Mouse (Mus musculus): ENCODE results near the gene Esrrg.

Gene Esrrg

DNA sequence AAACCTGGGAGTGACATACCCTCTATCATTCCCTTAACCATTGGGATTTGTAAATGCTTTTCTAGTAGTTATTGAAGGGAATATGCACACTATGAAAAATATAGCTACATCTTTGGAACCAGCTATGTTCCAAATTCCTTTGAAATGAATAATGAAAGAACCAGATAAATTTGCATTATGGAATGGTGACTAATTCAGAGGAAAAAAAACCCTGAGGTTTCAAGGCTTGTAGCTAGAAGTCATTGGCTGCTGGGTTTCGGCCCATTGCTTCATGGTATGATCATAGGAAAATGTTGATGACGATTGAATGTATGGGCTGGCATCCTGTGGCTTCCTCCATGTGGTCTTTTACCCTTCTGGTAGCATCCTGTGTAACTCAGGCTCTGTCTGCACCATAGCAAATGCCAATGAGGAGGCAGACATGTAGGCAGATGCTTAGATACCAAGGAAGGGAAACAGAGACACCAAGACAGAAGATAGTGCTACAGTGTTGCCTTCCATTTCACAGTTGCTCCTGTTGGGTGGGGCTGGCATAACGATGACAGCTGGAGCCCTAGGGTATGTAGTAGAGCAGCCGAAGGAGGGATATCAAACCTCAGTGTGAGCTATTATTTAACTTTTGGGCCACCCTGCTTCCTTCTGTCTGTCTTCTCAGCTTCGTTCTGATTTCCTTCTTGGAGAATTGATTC is 624.6 kb downstream of the Esrrg start:
- no peaks in the 10 kb centered on the region for H3K27me3 ChIP-seq (ENCODE audit: control insufficient read depth, insufficient read depth, low read length, poor library complexity, severe bottlenecking)
- DNase-seq (ENCODE audit: low read depth, low spot score), result no peak
- H3K36me3 ChIP-seq (ENCODE audit: control insufficient read depth, insufficient read depth, low read length, poor library complexity, severe bottlenecking), result no peaks in the 10 kb centered on the region

DNA sequence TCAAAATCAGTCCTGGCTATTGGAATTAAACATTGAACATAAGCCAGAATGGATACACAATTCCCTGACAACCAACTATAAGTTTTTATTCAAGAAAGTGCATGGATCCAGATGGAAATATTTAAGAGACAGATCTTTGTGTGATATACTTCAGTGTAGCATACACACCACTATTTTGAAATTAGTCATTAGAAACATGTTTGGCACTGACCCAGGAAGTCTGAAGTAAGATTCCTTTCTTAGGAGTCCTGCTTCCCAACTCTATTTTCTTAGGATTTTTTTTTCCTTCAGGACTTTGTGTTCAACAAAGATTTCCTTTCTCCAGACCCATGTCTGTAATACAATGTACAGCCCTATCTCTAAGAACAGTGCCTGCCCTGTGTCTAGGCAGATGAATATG is 630.0 kb downstream of the Esrrg start:
- Histone ChIP-seq H3K36me3 (ENCODE audit: control insufficient read depth, insufficient read depth, low read length, poor library complexity, severe bottlenecking) (no peaks in the 10 kb centered on the region), H3K27me3 (ENCODE audit: control insufficient read depth, insufficient read depth, low read length, poor library complexity, severe bottlenecking) (no peaks in the 10 kb centered on the region)
- DNase-seq (ENCODE audit: low read depth, low spot score), result no peak

DNA sequence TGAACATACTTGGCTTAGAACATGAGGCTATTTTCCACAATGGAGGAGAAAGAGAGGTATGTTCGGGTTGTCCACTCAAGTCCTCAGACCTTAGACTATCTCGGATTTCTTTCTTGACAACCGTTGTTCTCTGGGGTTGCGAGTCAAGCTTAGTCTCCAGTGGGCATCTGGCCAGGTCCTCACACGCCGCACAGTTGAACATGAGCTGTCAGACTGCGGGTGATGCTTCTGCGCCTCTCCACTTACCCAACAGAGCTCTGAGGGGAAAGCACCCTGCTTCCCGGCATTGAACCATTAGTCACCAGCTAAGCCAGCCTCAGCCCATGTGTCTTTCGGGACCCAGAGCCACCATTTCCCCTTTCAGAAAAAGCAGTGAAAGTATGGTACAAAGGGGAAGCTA is 633.2 kb downstream of the Esrrg start:
- no peak for DNase-seq (ENCODE audit: low read depth, low spot score)
- Histone ChIP-seq H3K36me3 (ENCODE audit: control insufficient read depth, insufficient read depth, low read length, poor library complexity, severe bottlenecking) (no peaks in the 10 kb centered on the region), H3K27me3 (ENCODE audit: control insufficient read depth, insufficient read depth, low read length, poor library complexity, severe bottlenecking) (no peaks in the 10 kb centered on the region)

DNA sequence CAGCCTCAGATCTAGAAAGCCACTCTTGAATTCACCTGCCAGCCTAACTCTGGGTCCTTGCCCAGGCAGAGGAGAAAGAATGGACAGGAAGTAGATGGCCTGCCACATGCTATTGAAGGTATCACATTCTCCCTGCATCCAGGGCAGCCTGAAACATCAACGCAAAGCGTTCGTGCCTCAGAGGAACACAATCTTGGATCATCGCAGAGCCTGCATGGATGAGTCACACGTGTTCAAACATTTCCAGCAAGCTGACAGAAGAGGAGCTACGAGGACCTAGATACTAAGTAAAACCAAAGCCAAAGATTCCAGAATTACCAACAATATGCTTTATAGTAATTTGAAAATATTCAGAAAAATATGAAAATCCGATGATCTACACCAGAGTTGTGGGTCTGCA is 648.9 kb downstream of the Esrrg start:
- no peaks in the 10 kb centered on the region for H3K36me3 ChIP-seq (ENCODE audit: control insufficient read depth, insufficient read depth, low read length, poor library complexity, severe bottlenecking)
- H3K27me3 ChIP-seq (ENCODE audit: control insufficient read depth, insufficient read depth, low read length, poor library complexity, severe bottlenecking), result no peaks in the 10 kb centered on the region
- DNase-seq (ENCODE audit: low read depth, low spot score), result no peak

DNA sequence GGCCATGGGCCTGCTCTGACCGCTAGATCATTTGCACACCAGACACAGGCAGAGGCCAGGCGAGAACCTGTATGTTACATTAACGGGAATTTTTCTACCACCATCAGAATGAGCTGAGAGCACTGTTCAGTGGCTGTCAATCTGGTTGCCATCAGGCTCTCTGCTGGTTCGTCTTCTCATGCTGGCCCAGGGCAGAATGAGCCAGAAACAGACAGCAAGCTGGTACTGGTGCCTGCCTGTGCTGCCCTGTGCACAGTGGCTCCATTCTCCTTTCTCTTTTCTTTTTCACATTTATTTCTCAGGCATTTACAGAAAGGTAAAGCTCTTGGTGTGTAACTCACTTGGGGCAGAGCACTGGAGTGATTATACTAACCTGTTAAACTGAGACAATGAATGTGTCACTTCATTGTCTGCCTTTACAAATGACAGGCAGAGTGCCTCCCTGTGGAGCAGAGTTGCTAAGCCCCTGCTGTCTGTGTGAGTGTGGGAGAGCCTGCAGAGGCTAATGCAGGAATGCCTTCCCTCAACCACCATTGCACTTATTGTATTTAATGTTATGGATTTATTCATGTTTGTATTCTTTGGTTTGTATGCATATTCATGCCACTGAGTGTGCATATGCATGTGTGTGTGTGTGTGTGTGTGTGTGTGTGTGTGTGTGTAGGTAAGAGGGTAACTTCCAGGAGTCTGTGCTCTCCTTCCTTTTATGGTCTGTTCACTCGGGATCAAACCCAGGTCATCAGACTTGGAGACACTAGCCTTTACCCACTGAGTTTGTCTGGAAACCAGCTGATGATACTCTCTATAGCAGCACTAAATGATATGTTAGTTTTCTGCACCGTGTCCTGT is 651.9 kb downstream of the Esrrg start:
- Histone ChIP-seq H3K36me3 (ENCODE audit: control insufficient read depth, insufficient read depth, low read length, poor library complexity, severe bottlenecking) (no peaks in the 10 kb centered on the region), H3K27me3 (ENCODE audit: control insufficient read depth, insufficient read depth, low read length, poor library complexity, severe bottlenecking) (no peaks in the 10 kb centered on the region)
- DNase-seq (ENCODE audit: low read depth, low spot score), result no peak

DNA sequence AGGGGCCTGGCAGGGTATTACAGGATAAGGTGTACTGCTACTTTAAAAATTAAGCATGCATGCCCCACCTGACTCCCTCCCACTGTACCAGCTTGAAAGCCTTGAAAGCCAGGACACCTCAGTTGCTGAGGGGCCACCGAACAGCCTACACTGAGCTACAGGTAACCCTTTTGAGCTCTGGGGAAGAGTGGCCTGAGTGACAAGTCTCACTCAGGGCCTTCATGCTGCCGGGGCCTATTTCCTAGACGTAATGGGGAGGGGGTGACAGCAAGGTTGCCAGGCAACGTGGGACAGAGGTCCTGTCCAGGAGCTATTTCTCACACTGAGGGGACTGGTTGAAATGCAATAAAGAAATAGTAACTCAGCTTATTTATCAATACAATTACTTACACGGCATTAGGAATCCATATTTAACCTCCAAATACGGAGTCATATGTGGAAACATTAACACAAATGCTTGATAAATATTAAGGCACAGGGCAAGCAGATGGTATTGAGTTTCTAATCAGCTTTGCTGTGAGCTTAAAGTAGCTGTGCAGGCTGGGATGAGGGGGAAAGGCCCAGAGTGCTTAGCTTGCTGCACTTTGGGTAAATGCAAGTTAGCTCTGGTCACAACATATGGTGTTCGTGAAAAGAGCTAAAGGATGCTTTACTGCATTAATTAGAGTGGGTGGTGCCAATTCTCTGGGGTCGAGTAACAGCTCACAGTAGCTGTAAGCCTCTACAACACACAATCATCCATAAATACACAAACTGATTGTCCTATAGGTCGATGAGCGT is 653.5 kb downstream of the Esrrg start, which contains the start of gene Ush2a:
TSS of gene Ush2a (plus strand) at position 121 of the 780 bp plus-strand sequence.
- Histone ChIP-seq H3K27me3 (ENCODE audit: control insufficient read depth, insufficient read depth, low read length, poor library complexity, severe bottlenecking) (no peaks in the 10 kb centered on the region), H3K36me3 (ENCODE audit: control insufficient read depth, insufficient read depth, low read length, poor library complexity, severe bottlenecking) (no peaks in the 10 kb centered on the region)
- no peak for DNase-seq (ENCODE audit: low read depth, low spot score)
